Mouse (Mus musculus) T-helper 2 cell (primary cell): ENCODE data around the gene Lingo1.

Source experiments
- in situ Hi-C: fragments of 300-600 bp; cut with MboI, MseI; formaldehyde crosslinking; loops from one replicate; pipeline ENCODE4 v1.15.1; 2025; ENCODE audit warnings: high pct_unique_total_duplicates

Gene Lingo1

DNA sequence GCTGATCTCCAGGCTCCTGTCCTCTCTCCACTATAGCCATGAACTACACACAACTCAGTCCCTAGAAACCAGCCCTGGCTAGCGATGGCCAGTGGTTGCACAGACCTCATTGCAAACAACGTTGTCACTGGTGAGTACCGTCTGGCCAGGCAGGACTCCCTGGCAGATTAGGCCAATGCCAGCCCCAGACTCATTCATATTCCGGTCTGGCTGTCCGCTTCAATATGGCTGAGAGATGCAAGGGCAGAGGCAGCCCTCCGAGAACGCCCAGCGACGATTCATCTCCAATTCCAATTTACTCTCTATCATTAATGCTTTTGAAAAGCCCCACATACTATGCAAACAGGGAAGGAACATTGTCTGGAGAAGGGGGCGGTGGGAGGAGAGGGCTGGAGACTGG is 11.7 kb downstream of the Lingo1 start:
- in situ Hi-C loops, result no loop called here

DNA sequence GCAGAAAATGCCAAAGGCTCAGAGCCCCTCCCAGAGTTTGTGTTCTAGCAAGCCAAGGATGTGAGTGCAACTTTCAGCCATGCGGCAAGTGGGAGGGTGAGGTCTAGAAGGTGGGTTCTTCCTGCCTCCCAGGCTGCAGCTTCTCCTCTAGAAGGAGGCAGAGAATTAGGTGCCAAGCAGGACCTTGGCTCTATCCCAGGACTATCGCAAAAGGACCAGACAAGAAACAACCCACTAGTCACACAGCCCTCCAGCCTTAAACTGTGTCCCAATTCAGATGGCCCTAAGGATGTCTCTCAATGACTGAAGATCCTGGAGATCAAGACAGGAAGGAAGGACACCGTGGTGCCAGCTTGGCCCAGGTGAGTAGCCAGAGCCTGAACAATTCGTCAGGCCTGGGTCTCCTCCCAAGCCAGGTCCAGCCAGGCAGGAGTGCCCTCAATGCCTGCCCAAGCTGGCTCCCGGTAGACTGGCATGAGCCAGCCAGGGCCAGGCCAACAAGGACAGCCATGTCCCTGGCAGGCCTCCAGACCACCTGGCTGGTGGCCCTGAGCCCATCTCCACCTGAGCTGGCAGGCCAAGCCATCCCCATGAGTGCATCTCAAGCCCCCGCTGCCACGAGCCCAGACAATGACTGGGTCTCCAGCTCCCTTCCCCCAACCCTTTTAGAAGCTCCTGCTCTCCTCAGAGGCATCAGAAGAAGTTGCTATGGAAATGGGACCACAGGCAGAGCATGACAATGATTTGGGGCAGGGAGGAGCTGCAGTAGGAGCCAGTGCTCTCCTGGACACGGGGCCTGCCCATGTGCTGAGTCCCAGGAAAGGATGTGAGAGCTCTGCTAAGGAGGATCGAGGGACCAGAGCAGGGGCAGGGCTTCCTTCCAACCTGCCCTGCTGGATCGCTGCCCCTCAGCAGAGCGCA is 19.1 kb downstream of the Lingo1 start:
- in situ Hi-C loops, result no loop called here

DNA sequence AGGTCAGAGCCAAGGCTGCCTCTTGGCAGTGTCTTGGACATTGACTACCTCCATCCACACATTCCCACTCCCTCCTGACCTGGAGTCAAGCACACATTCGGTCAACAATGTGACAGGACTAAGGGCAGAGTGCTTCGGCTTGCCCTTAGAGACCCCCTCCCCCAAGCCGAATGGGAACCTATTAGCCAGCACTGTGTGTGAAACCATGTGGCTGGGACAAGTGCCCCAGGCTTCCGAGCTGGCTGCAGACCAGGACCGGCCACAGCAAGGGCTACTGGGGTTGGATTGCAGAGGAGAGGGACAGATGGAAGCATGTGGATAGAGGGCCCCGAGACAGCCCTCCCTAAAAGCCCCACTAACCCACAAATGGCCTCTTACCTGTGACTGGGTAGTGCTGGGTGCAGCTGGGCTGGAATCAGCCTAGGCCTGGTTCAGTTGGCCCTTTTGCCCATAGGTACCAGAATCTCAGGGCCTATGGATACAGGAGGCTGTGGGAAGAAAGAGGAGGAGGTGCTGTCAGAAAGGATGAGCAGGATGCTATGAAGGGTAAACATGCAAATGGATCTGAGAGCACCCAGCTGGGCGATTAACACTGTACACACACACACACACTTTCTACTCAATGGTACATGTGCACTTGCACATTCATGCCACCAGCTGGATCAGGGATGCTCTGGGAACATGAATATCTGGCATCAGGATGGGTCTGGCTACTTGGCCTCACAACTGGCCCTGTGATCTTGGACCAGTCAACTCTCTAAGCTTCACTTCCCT is 20.9 kb downstream of the Lingo1 start:
- in situ Hi-C loops, result no loop called here

DNA sequence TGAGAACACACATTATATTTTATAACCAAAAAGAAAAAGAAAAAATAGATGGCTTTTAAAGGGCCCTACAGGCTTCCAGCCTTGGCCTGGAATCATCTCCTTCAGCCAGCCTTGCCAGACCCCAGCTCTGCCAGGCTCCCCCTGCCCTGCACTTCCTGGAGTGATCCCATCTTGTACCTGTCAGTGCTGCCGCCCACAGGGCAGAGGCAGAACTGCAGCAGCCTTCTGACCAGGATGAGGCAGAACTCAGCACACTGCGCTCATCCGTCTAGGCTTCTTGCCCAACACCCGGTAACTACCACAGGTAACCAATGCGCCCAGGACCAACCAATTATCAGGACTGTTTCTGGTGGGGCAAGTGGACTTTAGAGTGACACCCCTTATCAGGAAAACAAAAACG is 22.0 kb downstream of the Lingo1 start:
- in situ Hi-C loops, result no loop called here

DNA sequence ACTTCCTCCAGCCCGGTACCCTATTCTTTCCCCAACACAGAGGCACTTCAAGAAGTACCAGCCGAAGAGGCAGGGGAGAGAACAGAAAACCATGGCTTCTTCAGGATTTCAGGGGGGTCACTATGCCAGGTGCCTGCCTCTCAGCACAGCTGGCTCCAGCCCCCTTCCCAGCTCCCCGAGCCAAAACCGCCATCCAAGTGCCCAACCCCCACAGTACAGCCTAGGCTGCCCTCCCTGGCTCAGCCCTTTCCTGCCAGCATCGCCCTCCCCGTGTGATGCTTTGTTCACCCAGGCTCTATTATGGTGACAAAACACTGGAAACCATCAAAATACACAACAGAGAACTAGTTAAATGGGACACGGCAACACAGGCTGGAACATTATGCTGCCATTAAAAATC is 22.6 kb downstream of the Lingo1 start:
- in situ Hi-C loops, result no loop called here

DNA sequence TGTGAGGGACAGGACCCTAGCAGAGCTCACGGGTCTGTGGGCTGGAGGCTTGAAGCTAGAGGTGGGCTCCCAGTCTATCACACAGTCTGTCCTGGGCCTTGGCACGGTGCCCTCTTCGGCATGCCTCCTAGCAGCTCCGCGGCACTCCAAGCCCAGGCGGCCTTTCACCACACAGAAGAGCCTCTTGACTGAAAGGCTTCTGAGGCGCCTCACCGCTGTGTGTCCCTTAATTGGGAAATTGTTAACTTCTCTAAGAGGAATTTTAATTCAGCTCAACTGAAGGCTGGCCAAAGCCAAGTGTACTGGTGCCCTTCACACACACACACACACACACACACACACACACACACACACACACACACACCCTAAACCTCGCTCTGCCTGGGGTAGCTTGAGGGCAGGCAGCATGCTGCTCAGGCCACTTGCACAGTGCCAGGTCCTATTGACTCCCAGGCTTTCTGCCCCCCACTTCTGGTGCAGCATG is 28.6 kb downstream of the Lingo1 start:
- in situ Hi-C loops, result no loop called here

DNA sequence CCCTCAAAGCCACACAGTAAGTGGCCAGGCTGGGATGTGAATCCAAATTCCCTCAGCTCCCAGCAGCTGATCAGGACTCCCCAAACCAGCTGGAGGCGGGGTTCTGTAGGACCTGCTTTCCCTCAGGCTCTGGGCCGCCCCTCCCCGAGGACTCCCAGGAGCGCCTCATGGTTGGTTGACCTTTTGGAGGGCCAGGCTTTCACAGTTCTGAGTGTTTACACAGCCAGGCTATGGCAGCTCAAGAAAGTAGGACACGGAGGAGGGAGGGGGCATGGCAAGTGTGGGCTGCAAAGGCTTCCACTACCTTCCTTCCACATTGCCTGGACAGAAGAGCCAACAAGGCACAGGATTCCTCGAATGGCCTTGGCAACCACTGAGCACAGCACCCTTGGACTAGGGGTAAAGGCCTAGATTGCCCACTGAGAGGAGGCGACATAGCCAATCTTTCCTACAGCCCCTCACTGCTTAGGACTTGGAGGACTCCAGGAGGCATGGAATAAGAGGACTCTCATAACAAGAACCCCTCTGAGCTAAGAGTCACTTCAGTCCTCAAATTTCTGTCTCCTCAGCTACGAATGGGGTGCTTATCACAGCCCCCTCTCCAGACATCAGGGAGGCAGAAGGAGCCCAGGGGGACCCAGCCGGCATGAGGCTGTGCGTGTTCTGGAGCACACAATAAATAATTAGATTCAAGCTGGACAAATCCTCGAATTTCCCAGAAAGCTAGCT is 29.5 kb downstream of the Lingo1 start:
- in situ Hi-C loops, result no loop called here

DNA sequence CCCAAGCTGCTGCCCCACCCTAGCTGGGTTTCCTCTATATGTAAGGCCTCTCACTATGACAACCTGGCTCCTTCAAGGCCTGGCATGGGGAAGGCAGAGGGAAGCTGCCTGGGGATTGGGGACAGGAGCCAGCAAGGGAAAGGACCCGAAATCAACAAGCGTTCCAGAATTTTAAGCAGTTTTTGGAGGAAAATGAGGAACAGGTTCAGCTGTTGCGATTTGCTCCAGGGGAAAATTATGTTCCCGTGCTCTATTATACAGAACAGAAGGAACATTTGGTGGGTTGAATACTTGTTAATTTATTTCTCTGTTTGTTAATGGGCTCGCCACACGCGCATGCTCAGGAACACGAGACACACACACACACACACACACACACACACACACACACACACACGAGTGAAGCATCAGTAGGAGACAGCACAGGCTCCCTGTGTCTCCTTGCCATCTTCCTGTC is 34.1 kb downstream of the Lingo1 start:
- in situ Hi-C loops, result no loop called here

DNA sequence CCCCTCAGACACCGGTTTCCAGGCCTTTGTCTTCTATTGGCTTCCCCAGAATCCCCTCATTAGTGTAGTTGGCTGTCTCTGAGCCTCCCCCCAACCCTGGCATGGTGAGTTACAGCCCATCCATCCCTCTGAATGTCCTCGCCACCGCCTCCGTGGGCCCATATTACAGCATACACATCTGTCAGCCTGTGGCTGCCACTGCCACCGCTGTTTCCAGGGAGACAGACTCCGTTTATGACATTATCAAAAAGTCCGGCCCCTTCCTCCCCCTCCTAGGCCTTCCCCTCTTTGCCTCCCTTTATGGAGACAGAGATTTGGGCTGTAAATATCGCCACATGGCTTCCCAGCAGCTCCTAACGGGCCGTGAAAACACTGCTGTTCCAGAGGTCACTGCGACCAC is 38.5 kb downstream of the Lingo1 start:
- in situ Hi-C loops, result no loop called here

DNA sequence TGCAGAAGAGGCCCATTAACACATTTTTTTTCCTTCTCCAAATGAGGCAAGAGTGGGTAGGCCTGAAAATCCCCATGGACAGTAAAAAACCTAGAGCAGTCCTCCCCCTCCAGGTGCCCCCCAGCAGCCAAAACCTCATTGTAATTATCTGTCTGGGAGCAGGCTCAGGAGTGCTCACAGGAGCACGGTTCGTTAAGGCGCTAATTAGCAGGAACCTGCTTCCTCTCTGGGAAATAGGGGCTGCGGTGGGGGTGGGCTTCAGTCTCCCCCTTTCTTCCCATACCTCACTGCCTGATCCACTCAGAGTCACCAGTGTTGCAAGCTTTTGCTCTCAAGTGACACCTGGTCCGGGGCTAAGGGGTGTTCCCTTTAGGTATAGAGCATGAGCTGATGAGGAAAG is 41.1 kb downstream of the Lingo1 start:
- in situ Hi-C loops, result no loop called here

DNA sequence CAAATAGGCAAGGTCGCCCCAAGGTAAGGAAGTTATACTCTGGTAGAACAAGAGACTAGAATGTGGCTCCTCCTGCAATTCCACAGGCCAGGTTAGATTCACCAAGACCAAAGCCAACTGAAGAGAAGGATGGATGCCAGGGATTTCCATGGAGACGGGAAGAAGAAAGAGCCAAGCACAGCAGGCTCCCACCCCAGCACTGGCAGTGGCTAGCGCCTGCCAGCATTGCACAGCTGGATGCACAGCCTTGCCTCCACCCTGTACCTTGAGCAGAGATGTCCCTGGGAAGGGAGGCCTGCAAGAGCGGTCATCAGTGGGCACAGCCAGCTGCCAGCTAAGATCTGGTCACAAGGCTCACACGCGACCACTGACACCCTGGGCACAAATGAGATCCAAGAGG is 42.9 kb downstream of the Lingo1 start:
- in situ Hi-C loops, result no loop called here

DNA sequence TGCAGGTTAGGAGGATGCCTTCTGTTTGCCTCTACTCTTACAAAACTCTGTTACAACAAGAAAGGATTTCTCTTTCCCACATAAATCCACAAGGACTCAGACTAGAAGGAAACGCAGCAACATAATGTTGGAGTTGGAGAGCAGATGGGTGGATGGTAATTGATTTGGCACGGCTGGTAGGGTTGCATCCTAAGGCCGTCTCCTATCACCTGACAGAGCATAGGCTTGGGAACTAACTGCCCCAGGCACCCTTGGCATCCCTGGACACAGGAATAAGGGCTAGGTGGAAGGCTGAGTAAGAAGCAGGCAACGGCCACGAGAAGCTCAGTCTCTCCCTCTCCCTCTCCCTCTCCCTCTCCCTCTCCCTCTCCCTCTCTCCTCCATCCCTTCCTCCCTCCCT is 48.2 kb downstream of the Lingo1 start:
- in situ Hi-C loops, result no loop called here

DNA sequence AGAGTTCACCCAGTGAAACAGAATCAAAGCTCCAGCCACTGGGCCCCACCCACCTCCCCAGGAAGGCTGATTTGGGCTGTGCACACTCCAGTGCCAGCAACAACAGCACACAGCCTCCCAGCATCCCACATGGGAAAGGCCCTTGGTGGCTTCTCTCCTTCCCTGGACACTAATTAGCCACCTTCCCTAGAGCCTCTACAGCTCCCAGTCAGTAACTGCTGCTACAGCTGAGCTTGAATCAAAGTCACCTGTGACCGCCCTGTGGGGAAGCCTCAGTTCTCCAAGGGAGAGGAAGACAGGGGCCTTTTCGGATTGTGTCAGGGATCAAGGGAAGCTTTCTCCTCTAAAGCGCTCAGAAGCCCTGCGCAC is 49.4 kb downstream of the Lingo1 start:
- in situ Hi-C loops, result no loop called here

DNA sequence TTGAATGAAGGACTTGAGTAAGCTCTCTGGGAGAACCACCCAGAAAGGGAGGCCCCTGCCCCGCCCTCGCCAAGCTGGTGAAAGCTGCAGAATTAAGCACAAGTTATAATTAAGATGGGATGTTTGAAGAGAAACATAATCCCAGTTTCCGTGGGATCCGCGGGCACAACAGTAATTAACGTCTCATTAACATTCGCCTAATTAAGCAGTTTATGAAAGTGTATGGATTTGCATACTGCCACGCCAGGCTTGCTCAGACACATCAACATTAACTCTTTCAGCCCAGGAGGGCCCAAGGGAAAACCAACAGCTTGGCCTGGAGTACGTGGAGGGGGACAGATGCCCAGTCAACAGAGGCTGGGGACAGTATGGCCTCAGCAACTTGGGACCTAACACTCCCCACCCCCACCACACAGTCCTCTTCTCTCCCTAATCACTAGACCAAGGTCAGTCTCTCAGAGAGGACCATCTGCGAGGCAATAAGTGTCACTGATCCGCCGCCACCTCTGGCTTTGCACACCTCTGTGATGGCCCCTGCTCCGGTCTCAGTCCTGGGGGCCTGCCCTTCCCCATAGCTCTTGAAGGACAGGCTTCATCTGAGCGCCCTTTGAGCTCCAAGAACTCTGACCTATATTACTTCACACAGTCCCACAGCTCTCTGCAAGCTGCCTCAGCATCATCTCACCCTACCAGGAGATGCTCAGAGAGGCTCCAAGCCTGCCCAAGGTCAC is 49.9 kb downstream of the Lingo1 start:
- in situ Hi-C loops, result no loop called here

DNA sequence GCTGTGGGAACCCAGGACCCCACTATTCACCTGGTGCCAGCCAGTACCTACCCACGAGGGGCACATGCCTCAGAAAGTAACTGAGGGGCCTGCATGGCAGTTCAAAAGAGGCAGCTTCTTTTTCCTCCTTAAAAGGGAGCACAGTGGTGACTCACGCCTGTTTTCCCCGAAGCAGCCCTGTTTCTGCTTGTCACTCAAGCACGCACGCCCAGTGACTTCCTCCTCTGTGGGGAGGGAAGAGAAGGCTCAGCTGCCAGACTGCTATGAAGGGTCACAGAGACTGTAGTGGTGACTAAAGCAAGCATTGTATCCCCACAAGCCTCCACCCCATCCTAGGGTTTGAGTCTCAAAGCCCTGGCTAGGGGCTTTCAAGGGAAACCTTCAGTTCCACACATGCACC is 51.9 kb downstream of the Lingo1 start:
- in situ Hi-C loops, result no loop called here

DNA sequence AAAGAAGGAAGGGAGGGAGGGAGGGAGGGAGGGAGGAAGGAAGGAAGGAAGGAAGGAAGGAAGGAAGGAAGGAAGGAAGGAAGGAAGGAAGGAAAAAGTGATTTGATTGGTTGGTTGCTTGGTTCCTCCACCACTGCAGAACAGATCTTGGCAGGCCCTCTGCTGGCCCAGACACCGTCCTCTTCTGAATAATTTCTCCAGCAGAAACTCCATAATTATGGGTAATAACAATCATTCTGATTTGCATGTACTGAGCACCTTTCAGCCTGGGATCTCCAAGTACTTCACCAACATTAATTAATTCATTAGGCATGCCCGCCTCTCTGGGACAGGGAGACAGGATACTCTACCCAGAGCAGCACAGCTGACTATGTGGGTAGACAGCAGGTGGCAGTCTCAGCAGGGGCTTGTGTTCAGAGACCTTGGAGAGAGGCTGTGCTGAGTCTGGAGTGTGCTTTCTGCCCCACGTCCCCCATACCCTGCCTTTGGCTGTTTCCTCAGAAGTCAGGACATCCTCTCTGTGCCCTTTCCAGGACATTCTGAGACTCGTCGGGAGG is 57.0 kb downstream of the Lingo1 start:
- in situ Hi-C loops, result no loop called here

DNA sequence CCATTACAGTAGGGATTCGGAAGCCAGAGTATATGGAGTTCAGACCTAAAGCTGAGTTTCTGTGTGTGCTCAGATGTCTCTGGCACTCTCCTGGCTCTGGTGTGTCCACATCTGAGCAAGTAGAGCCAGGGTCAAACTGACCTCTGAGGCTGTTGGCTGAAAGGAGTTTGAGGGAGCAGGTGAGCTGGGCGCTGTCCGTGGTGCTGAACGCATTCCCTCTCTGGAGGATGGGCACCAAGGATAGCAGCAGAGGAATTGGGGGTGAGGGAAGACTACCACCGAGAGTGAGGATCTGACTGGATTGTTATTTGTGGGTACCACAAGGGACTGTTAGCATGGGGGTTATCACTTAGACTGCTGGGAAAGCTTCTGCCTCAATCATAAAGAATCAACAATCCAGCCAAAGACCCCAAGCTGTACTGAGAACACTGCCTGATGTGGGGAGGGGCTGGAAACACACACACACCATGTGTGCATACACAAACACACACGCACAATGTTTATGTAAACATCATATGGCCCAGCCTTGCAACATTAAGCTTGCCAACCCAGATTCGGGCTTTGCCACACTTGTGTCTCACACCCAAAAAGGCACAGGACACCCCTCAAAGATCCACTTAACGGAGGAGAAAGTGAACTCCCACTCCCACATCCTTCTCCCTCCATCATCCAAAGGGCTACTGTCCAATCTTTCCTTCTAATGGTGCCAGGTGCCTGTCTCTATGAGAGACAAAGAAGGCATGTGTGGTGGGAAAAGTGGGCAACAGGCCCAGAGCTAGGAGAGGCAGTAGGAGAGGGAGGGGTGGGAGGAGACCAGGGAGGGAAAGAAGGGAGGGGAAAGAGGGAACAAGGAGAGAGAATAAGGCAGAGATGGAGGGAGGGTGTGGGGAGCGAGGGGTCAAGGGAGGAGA is 57.8 kb downstream of the Lingo1 start:
- in situ Hi-C loops, result no loop called here

DNA sequence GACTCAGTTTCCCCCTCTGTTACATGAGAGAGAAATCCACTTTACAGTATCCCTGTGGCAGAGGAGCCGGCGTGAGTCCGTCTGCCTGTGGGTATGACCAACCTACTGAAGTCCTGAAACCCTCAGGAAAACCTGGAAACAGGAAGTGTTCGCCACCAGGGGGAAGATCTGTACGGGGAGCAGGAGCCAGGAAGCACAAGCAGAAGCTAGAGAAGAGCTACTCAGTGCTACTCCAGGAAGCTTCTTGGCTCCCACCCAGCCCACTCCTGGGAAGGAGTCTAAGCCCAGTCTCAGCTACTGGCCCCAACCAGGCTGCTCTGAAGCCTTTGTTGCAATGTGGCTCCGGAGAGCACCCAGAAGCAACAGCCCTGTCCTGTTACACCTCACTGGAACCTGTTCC is 61.9 kb downstream of the Lingo1 start:
- in situ Hi-C loops, result no loop called here

DNA sequence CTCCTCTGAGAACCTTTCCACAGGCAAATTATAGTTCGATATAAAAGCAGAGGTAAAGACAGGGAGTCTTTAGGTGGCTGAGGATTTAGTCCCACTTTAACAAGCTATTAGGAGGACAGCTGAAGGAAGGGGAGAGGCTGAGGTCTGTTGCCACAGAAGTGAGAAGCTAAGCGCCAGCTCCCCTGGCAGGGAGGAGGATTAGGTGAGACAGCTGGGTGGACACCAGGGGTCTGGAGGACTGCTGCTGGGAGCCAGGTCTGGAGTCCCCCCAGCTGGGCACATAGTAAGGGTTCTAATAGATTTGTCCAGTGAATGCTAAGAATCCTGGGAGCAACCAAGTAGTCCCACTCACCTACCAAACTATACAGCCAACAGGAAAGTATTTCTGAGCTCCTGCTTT is 65.3 kb downstream of the Lingo1 start:
- in situ Hi-C loops, result no loop called here

DNA sequence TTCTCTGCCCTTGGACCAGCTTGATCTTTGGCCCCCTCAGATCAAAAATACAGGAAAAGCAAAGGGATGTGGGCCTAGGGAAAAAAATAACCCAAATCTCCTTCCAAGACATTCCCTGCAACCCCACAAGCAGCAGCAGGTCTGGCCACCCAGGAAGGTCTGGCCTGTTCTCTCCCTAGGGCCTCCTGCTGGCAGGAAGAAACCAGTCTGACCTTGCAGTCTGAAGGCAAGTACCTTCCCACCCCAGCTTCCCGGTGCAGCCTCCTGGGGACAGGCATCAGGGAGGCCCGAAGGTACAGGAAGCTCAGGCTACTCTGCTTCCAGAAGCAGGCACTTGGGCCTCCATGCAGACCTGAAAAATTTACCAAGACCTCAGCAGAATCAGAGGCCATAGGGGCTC is 67.1 kb downstream of the Lingo1 start:
- in situ Hi-C loops, result no loop called here
